Mouse (Mus musculus): ENCODE data around the gene Tmem53. TPM values are rescaled to one million over a fixed set of nuclear protein-coding genes. Genes with fewer than 3 reads are reported as not detected.

Gene Tmem53
- polyA plus RNA-seq (2021) = 10.7 TPM

DNA sequence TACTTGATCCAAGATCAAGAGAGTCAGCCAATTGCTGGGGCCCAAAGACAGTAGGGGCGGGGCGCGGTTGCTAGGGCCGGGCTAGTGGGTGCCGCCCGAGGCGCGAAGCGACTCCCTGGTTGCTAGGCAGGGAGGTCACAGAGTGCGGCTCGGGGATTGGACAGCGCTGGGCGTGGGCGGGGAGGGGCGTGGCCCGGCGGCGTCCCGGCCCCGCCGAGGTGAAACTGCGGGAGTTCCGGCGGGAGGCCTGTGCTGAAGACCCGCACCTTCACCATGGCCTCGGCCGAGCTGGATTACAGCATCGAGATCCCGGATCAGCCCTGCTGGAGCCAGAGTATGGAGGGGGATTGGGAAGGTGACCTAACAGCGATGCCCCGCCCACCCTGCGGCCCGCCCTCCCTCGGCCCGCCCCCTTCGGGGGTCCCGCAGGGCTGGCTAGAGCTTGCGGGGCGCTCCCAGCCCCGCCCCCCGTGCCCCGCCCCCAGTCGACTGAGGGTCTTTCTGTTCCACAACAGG lies at the start of gene Tmem53, which contains the start of gene Armh1:
Gene Tmem53, plus strand, starts transcription at position 151 of the 516 bp plus-strand sequence.
Gene Armh1, minus strand, starts transcription at position 325 of the 516 bp plus-strand sequence.
- ATAC-seq (peak; percentile 93), DNase-seq (ENCODE audit: low read depth, low spot score) (no peak)
- CTCF ChIA-PET = interaction anchor here (1.0 to 1.4 kb wide), 2 partner anchors 19 to 32 kb away, joined by 3 to 5 read pairs; no protein-coding TSS in a partner anchor
- TF ChIP-seq CTCF (IDR thresholded peaks at IDR 0.05) = no peak
- in situ Hi-C loops (cut with MboI; ENCODE audit: low pct_unique_long_range_greater_than_20kb) = no loop called here
- no peaks in the 10 kb centered on the region for H3K27me3 ChIP-seq
- POLR2A ChIA-PET = no interaction called here

DNA sequence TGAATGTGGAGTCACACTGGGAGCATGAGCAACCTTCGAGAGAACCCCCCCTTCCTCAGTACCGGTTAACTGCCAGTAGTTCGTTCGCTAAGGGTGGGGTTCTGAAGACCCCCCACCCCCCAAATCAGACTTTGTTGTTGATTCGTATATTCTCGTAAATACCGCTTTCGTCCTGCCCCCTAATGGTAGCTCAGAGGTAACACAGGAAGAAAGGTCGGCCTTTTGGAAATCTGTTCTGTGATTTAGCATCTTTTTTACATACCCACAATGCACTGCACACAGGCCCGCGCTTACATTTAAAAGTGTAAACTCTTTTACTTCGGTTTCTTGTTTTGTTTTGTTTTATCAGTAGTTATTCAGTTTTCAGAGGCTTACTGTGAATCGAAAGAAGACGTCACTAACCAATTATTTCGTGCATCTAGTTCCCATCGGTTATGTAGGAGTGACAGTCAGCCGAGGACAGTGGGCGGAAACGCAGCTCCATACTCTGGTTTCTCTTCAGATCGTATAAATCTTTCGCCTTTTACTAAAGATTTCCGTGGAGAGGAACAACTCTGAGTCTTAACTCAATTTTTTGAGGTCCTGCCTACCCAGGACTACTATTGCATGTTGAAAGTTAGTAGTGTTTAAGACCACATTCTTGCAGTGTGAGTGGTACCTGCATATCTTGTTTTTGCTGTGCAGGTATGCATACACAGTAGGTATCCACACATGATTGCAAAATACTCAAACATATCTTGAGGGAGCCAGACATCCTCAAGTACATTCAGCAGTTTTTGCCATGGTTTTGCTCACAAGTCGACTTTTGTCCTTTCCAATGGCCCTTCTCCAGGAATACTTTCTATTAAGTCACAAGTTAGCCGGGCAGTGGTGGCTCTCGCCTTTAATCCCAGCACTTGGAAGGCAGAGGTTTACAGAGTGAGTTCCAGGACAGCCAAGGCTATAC lies 49.4 kb upstream of the Tmem53 start:
- in situ Hi-C loops (cut with MboI; ENCODE audit: low pct_unique_long_range_greater_than_20kb) = no loop called here
- POLR2A ChIA-PET = no interaction called here
- DNase-seq (ENCODE audit: low read depth, low spot score) = no peak

DNA sequence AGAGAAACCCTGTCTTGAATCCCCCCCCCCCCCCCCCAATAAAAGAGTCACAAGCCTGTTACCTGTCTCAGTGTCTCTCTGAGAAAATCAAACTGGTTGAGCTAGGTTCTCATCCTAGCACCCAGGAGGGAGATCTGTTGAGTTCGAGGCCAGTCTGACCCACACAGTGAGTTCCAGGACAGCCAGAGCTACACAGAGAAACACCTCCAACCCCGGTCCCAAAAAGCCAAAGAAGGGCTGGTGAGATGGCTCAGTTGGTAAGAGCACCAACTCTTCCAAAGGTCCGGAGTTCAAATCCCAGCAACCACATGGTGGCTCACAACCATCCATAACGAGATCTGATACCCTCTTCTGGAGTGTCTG lies 48.8 kb upstream of the Tmem53 start:
- H3K27me3 ChIP-seq = no peaks in the 10 kb centered on the region
- TF ChIP-seq CTCF (IDR thresholded peaks at IDR 0.05) = no peak
- in situ Hi-C loops (cut with MboI; ENCODE audit: low pct_unique_long_range_greater_than_20kb) = no loop called here
- ATAC-seq (no peak), DNase-seq (ENCODE audit: low read depth, low spot score) (no peak)
- POLR2A ChIA-PET = no interaction called here
- CTCF ChIA-PET = no interaction called here

More for the DNA sequence above, 49.4 kb upstream of the Tmem53 start:
- CTCF ChIA-PET = no interaction called here
- no peaks in the 10 kb centered on the region for H3K27me3 ChIP-seq
- TF ChIP-seq CTCF (IDR thresholded peaks at IDR 0.05) = peak; percentile 51
- ATAC-seq = peak; percentile 69

DNA sequence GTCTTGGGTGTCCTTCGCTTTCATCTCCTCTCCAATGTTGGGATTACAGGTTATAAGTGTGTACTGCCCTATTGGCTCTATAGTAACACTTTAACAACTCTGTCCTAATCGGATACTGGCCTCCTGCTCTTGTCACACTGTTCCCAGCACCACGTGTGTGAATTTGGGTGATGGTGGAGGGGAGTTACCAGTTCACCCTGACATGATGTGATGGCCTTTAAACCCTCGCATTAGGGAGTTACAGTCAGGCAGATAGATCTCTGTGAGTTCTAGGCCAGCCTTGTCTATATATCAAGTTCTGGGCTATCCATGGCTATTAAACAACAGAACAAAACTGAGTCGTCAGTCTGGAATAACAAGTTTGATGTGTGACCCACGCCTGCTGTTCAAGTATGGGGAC lies 42.2 kb upstream of the Tmem53 start:
- no peaks in the 10 kb centered on the region for H3K27me3 ChIP-seq
- ATAC-seq = no peak
- DNase-seq (ENCODE audit: low read depth, low spot score) = no peak
- in situ Hi-C loops (cut with MboI; ENCODE audit: low pct_unique_long_range_greater_than_20kb) = no loop called here
- CTCF ChIA-PET = interaction anchor here (0.7 kb wide), 1 partner anchor 19 kb away, joined by 3 read pairs; no protein-coding TSS in a partner anchor
- TF ChIP-seq CTCF (IDR thresholded peaks at IDR 0.05) = no peak
- POLR2A ChIA-PET = no interaction called here

DNA sequence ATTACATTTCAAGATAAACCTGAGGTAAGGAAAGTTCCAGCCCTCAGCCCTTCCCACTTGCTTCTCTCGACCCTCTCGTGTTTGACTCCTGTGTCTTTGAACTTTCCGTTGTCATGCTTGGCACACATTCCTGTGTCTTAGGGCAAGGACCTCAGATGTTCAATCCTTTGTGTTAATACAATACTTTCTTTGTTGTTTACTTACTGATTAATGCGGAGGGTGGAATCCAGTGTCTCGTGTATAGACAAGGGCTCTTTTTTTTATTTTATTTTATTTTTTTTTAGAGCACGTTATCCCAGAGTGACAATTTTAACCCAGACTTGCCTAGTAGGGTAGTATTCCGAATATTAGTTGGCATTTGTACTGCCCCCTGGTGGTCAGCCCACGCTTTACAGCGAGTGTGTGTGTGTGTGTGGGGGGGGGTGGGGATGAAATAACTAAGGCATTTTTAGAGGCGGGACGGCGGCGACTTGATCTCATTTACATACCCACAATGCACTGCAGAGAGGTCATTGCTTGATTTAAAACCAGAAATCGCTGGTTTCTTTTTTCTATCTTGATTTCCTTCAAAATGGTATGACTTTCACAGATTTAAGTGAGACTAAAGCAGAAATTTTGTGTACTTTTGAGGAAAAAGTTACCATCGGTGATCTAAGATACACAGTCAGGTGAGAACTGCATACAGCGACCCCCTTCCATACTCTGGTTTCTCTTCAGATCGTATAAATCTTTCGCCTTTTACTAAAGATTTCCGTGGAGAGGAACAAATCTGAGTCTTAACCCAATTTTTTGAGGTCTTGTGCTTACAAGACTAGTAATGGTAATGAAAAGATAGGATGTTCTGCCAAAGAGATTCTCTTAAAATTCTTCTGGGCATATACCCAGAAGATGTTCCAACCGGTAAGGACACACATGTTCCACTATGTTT lies 41.3 kb upstream of the Tmem53 start:
- H3K27me3 ChIP-seq = no peaks in the 10 kb centered on the region
- in situ Hi-C loops (cut with MboI; ENCODE audit: low pct_unique_long_range_greater_than_20kb) = no loop called here
- DNase-seq (ENCODE audit: low read depth, low spot score) = peak; percentile 38
- ATAC-seq = no peak
- CTCF ChIA-PET = interaction anchor here (0.7 kb wide), 1 partner anchor 20 kb away, joined by 3 read pairs; no protein-coding TSS in a partner anchor
- peak; percentile 22 for TF ChIP-seq CTCF (IDR thresholded peaks at IDR 0.05)
- POLR2A ChIA-PET = no interaction called here

DNA sequence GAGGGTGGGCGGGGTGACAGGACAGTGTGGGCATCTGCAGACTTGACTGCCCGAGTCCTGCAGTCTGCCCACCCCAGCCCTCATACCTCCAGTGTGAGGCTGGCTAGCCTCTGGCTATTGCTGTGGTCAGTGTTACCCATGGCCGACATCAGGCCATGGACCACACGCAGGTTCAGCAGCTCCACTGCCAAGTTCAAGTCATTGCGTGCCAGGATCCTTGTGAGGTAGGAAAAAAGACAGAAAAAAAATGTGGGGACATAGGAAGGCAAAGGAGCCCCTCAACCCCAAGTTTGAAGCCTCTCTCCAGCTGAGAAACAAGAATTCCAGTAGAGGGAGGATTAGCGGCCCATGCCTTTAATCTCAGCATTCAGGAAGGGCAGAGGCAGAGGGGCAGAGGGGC lies 37.5 kb upstream of the Tmem53 start:
- no peak for ATAC-seq
- in situ Hi-C loops (cut with MboI; ENCODE audit: low pct_unique_long_range_greater_than_20kb) = no loop called here
- DNase-seq (ENCODE audit: low read depth, low spot score) = no peak
- H3K27me3 ChIP-seq = no peaks in the 10 kb centered on the region
- ChIA-PET POLR2A (no interaction called here), CTCF (no interaction called here)
- TF ChIP-seq CTCF (IDR thresholded peaks at IDR 0.05) = no peak

DNA sequence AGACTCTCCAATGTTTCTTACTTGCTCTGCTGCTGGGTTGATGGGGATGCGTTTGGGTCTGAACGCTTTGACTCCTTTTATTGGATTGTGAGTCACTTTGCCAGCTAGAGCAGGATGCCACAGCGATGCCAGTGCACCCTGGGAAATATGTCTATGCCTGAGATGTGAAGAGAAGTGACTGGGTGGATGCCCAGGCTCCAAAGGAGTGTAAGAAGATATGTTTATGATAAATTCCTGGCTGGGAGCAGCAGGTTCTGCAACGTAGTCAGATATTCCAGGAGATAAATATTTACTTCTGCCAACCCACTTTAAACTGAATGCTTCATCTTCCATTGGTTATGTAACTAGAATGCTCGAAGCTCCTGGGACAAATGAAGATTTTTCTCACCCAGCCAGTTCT lies 34.7 kb upstream of the Tmem53 start:
- POLR2A ChIA-PET = no interaction called here
- ATAC-seq (no peak), DNase-seq (ENCODE audit: low read depth, low spot score) (no peak)
- TF ChIP-seq CTCF (IDR thresholded peaks at IDR 0.05) = no peak
- CTCF ChIA-PET = interaction anchor here (1.2 to 1.4 kb wide), 2 partner anchors 28 to 71 kb away, joined by 3 to 5 read pairs; no protein-coding TSS in a partner anchor
- H3K27me3 ChIP-seq = no peaks in the 10 kb centered on the region
- in situ Hi-C loops (cut with MboI; ENCODE audit: low pct_unique_long_range_greater_than_20kb) = loop anchor here (5.0 kb wide), 1 partner anchor 65 kb away; no protein-coding TSS in a partner anchor

DNA sequence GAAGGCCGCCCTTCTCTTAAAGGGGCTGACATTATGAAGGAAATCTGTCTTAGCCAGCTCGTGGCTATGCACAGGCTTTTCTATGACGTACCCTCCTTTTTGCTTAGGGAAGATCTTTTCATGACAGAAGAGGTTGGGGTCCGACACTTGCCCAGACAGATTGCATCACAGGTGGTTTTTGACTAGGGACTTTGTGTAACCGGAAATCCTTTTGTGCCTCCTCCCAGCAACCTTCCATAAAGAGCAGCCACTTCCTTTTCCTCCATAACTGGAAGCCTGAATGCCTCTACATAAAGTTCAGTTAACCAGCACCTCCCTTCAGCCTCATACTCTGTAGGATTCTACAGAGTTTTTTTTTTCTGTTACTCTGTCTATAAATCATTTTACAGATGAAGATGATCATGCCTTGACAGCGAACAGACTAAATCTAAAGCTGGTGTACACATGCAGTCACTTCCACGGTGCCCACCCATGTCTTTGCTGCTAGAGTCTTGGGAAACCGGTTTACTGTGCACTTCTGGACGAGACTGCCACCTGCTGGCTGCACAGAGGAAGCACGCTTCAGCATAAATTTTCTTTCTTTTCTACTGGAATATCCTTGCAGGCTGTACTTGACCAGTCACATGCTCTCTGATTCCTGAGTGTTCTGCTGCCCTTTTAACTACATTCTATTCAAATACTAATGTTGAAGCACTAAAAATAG lies 33.1 kb upstream of the Tmem53 start:
- ChIA-PET POLR2A (no interaction called here), CTCF (no interaction called here)
- peak; percentile 74 for TF ChIP-seq CTCF (IDR thresholded peaks at IDR 0.05)
- ATAC-seq (no peak), DNase-seq (ENCODE audit: low read depth, low spot score) (no peak)
- no peaks in the 10 kb centered on the region for H3K27me3 ChIP-seq
- in situ Hi-C loops (cut with MboI; ENCODE audit: low pct_unique_long_range_greater_than_20kb) = loop anchor here (5.0 kb wide), 1 partner anchor 66 kb away; no protein-coding TSS in a partner anchor

DNA sequence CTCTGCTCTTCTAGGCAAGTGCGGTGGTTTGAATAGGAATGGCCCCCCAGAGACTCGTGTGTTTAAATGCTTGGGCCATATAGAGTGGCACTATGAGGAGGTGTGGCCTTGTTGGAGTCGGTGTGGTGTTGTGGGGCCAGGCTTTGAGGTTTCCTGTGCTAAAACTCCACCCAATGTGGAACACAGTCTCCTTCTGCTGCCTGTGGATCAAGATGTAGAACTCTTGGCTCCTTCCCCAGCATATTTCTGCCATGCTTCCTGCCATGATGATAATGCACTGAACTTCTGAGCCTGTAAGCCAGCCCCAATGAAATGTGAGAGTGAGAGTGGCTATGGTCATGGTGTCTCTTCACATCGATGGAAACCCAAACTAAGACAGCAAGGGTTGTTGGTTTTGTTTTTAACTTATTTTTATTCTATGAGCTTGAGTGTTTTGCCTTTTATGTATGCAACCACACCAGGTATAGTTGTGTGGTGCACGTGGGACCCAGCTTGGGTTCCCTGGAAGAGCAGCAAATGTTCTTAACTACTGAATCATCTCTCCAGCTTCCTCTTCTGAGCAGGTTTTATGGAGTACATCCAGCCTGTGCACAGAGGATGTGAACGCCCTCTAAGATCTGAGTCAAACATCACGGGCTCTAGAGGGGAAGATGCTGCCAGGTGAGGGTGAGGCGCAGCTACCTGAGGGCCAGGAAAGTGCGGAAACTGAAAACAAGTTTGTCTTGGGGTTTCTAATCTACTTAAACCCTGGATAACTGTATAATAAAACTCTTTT lies 30.8 kb upstream of the Tmem53 start:
- ATAC-seq (no peak), DNase-seq (ENCODE audit: low read depth, low spot score) (no peak)
- in situ Hi-C loops (cut with MboI; ENCODE audit: low pct_unique_long_range_greater_than_20kb) = no loop called here
- TF ChIP-seq CTCF (IDR thresholded peaks at IDR 0.05) = no peak
- no peaks in the 10 kb centered on the region for H3K27me3 ChIP-seq
- POLR2A ChIA-PET = no interaction called here
- CTCF ChIA-PET = interaction anchor here (0.8 kb wide), 1 partner anchor 411 kb away, joined by 3 read pairs; no protein-coding TSS in a partner anchor
